Mouse (Mus musculus) kidney, postnatal 36 days (tissue): ENCODE results near the gene Gtf3c6.

ENCODE experiments used
- DNase-seq, 2 experiments: peaks; one replicate each; pipeline ENCODE4 v3.0.0; 2021 to 2022; ENCODE audit warnings: mixed read lengths in 2 of 2

The Gtf3c6 gene

DNA sequence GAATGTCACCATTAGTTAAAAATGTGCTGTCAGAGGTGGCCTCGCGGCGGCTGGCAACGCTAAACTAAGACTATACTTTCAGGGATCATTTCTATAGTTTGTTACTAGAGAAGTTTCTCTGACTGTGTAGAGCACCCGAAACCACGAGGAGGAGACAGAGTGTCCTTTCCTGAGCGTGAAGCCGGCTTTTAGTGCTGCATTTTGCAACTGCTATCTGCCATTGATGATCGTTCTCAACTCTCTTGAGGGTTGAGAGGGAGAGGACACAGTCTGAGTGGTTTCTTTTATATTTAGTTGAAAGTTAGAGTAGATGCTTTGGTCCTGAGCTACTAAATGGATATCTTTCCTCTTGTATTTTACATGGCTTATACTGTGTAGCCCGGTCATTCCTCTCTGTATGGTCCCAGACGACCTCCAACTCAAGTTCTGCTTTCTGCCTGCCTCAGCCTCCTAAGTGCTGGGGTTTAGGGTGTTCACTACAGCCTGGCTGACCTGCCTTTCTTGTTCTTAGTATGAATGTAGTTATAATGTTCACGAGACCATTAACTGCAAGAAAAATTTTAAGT, 576 bp upstream of the Gtf3c6 start:
- peak; percentile 69 to 70 for DNase-seq

DNA sequence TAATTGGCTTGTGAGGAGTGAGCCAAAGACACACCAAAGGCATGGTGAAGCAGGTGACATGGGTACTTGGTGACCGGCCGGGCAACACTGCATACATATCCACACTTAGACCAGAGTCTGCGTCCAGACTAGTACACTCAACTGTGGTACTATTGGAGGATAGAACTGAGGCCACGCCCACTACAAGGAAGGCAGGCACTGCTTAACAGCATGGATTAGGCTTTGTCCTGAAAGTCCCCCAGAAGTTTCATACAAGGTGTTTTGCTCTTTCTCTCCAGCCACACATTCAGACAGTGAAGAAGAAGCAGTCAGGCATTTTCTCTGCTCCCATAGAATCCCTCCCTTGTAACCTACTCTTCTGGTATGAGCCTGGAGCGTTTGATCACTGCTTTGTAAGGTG, 1.2 kb downstream of the Gtf3c6 start:
- DNase-seq = peak; percentile 77 to 79

DNA sequence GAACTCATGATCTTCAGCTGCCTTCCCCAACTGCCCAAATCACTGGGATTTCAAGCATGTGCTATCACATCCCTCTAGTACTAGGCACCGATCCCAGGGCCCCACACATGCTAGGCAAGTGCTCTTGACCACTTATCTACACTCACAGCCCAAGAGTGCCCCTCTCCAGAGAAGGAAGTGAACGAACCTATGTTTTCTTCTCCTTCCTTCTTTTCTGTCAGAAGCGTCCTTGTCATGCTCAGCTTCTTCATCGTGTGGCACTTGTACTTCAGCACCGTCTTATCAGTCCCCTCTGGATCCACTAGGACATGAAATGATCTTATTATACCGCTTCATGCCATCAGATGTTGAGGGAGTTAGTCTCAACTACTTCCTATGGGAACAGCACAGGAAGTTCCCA, 6.9 kb downstream of the Gtf3c6 start:
- no peak for DNase-seq

DNA sequence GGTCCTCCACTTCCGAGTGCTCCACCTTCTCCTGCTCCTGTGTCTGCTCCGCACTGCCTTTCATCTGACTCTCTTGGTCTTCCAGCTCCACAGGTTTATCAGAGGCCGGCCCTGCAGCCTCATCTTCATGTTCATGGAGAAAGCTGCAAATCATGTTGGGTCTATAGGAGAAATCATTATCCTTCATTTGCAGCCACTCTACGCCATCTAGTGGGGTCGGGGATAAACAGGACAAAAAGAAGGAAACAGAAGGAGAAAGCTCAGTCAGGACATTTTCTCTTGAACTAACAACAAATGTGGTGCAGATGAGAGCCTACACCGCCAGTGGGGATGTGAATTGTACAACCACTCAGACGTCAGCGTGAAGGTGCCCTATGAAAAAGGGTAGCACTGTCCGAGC, 8.3 kb downstream of the Gtf3c6 start:
- peak in 1 of 2 experiments; percentile 16 for DNase-seq

DNA sequence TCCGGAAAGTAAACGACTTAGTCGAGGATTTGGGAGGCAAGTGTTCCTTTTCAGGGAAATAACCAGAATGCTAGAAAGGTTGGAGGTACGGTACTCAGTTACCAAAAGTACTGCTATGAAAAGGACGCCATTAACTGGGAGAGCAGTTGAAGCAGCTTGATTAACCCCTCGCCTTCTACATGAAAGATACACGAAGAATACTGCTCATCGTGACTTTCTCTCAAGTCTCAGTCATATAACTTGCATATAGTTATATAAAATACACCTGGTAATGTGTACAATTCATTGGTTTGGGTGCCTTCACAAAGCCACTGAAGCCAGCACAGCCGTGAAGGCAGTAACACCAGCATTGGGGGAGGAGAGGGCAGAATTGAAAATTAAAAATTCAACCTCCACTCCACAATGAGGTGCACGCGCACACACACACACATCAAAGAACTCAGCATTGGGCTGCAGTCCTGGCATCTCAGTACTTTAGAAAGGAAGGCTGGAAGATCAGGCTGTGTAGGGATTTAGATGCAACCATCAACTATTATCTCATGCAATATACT, 10.7 kb downstream of the Gtf3c6 start:
- no peak for DNase-seq

DNA sequence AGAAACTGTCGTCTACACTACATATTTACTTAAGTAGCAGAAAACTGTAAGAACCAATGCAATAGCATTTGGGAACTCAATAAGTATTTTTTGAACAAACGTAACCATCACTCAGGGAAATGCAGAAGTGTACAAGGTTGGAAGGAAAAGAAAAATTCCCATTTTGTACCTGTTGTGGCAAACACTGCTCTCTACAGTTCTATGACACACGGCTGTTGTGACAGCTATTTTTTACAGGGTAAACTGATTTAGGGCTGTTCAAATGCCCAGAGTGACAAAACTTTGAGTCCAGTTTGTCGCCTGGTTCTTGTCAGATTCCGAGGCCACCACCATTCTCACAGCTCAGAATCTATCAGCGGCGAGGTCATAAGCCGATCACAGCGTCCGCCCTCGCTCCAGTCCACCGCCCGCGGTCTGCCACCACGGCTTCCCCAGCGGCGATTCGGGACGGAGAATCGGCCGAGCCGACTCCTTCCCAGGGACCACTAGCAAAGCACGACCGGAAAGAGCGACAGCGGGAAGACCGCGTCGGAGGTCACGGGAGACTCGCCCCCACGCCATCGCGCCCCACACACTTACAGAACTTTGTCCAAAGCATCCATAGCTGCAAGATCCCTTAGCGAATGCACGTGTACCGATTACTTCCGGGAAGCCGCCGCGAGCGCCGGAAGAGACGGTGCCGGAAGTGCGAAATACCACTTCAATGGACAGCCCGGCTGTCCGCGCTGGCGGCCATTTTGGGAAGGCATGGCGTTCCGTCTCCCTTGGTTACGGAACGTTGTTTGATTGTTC, 11.3 kb downstream of the Gtf3c6 start, which contains the start of gene Rpf2:
Gene Rpf2 (minus strand): TSS at position 663 of the 792 bp plus-strand sequence.
- peak; percentile 86 to 91 for DNase-seq

DNA sequence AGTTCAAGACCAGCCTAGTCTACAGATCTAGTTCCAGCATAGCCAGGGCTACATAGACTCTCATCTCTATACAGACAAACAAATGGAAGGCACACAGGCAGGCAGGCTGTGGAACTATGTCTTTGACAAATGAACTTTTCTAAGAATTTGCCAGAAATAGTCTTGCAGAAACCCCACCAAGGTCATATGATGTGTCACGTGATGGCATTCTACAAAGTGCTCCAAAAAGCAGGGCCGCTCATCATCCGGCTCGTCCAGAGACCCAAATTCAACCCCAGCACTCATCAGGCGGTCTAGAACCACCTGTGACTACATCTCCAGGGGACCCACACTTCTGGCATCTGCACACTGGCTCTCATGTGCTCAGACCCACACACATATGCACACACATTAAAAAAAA, 20.1 kb downstream of the Gtf3c6 start:
- DNase-seq = no peak

DNA sequence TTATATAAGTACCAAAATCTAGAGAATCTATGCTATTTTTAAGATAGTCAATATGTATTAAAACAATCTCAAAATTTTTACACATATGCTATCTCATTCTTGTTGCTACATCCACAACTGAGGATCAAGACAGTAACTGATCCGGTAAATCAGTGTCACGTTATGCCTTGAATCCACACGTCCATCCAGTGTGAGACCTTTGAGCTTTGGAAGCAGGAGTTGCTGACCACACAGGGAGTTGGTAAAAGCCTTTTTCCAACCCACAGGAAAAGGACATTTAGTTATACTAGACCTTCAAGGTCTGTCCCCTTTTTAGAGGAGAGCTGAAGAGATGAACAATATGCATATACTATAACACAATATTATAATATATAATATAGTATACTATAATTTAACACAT, 24.7 kb downstream of the Gtf3c6 start:
- peak in 1 of 2 experiments; percentile 37 for DNase-seq

DNA sequence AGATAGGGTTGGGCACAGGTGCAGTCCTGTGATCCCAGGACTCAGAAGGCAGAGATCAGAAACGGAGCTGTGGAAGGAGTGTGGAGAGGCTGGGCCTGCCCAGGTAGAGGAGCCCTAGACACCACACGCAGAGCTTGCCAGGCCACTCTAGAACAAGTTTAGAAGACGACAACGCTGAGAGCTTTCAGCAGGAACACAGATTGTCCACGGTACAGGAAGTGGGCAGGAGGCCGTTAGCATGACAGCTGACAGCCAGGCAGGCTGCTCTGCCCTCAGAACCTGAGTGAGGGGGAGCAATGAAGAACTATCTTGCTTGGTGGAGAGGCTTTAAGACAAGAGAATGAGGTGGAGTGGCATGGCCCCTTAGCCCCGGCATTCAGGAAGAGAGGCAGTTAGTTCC, 25.5 kb downstream of the Gtf3c6 start:
- DNase-seq = no peak

DNA sequence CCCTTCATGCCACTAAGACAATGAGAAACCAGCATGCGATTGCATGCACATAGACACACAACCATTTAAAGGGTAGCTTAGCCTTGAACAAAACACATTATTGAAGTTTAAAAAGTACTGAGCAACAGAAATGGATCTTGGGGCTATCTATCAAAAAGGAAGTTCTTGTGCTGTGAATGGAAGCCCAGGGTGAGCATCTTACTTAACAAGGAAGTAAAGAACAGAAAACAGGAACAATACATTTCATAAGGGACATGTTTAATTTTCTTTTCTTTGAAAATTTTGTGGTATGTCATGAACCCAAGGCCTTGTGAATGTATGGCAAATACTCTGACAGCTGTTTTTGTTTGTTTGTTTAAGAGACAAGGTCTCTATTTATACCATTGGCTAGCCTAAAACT, 28.2 kb downstream of the Gtf3c6 start:
- no peak for DNase-seq

DNA sequence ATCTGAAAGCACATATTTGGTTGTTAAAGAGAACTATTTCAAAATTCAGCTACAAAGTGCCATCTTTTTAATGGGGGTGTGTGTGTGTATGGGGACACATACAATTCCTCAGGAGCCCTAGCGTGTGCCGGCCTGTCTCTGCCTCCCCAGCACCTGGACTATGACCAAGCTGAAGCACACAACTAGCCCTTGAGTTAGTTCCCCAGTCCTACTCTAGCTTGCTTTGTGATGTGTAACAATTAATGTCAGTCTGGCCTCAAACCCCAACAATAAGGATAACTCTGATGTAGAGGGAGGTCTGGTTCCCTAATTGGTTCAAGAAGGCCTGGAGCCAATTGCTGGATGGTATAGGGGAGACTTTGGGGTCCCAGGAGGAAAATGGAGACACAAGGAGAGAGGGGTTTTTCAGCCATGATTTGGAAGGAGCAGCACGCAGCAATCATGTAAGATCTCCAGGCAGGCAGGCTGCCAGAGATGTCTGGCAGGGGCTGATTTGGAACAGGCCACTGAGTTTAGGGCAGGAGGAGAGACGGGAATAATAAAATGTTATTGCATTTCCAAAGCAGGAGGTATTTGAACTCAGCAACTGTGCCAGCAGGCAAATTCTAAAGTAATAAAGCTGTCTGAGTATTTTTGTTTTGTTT, 30.1 kb downstream of the Gtf3c6 start:
- no peak for DNase-seq

DNA sequence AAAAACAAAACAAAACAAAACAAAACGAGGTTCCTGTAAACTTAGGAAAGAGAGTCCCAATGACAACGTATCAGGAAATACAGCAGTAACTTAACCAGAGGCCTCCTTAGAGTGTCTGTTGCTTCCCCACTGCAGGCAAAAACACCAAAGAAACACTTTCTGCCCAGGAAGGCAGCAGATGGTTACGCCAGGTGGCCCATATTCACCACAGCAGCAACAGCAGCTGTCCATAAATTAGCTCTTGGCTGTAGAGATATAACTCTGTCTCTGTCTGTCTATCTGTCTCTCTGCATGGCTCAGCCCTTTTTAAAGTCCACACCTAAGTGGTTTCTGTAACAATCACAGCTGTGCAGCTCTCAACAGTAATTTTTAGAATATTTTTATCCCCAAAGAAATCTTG, 39.0 kb downstream of the Gtf3c6 start:
- DNase-seq = no peak

DNA sequence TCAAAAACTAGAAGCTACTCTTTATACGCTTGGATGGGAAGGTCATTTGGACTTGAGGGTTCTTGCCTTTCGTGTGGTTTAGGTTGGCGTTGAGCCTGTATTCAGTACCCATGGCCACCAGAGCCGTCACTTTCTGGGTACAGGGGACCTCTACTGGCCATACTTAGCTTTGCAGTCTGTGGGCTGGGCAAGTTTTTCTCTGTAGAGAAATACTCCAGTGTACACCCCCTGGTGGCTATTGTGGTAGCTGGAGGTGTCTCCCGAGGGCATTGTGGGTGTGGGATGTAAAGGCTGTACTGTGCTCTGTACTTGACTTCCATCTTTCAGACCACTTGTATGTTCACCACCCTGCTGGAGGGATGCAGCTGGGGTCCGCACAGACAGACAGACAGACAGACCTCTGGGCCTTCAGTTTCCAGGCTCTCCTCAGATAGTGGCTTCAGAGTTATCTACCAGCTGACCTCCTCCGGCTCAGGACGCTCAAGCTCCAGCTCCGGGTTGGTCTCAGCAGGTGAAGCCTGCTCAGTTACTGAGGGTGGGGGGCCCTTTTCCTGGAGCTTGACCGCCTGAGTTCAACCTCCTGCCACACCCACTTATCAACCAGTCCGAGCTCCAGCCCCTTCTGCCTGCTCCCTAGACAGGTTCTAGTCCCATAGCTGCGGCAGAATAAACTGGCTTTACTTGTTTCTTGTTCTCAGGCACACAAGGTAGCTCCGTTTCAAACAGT, 45.3 kb downstream of the Gtf3c6 start:
- DNase-seq = peak; percentile 94
